Mouse (Mus musculus) Muller cell, postnatal 12 days (primary cell): ENCODE results near the gene Anapc7.
"Not testable (repeated sequence)": the region's sequence is repeated elsewhere in the genome, so short reads cannot be mapped to it uniquely, and the experiment has no call there.

ENCODE experiments used
- DNase-seq: peaks from one replicate; pipeline ENCODE4 v3.0.0-alpha.2; 2015; ENCODE audit errors: inconsistent ontology term

Gene Anapc7

DNA sequence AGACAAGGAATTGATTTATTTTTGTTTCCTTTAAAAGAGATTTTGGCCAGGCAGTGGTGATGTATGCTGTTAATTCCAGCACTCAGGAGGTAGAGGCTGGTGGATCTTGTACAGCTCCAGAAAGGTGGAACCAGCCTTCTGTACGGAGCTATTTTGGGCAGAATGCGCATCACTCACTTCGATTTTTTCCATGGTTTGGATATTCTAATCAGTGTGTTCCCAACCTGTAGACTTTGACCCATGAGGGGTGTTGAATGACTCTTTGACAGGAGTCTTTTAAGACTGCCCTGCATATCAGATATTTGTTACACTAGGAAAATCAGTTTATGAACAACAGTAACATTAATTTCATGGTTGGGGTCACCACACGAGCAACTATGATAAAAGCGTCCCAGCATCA lies 29.8 kb downstream of the Anapc7 start:
- no peak for DNase-seq

DNA sequence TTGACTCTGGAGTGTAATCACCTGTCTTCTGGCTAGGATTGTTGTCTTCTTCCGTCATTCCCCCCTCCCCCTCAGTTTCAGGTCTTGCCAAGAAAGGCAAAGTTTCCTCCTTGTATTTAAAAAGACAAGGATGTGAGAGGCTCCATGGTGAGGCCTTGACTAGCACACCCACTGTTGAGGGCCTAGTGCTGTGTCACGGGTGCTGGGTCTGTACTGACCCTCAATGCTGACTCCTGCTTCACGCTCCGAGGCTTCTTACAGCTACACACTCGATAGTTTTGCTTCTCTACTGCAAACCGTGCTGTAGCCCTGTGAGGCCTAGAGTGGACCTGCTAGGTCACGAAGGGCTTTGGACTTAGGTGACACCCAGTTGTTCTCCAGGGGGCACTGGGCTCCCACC lies 30.7 kb downstream of the Anapc7 start:
- DNase-seq = no peak

DNA sequence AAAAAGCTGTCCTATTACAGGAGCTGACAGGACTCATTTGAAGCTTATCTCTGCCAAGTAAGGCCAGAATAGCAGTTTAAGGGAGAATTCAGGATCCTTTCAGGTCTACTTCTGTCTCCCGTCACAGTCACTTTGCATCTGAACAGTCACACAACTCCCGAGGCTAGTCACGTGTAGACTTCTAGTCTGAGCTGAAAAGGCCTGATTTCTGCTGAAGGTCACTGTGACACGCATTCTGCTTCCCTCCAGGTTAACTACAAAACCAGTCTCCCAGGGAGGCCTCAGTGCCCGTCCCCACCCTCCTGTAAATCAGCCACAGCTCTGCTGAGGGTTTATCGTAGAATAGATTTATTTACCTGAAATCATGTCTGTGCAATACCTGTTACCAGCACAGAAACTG lies 31.7 kb downstream of the Anapc7 start:
- DNase-seq = no peak

DNA sequence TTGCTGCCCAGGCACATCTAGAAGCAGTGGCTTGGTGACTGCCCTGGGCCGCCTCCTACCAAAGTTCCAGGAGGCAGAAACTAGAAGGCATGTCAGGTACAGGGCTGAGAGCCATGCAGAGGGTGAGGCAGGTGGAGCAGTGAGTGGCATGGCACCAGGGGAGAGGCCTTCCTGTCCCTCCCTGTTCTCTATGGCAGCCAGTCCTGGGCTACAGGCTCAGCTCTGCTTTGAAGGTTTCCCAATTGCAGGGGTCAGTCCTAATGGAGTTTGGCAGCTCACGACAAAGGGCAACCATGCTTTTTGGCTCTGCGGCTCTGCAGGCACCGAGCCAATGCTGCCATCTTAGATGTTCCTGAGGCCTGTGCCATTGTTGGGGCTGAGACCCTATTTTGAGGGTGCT lies 32.9 kb downstream of the Anapc7 start:
- DNase-seq = no peak

DNA sequence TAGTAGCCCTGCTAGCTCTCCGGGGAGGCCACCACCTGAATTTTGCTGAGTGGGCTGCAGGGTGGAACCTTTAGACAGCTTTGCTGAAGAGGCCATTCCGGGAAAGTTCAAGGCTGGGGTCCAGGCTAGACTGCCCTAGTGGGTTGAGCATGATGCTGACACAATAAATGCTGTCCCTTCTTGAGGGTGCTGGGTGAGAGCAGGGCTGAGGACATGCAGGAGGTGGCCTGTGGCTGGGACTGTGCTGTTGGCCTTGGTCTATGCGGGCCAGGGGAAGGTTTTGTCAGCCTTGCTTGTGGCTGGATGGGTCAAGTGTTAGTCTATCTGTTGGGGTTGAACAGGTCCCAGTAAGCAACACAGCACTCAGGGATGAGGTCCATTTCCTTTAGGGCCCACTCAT lies 33.4 kb downstream of the Anapc7 start:
- DNase-seq = no peak

DNA sequence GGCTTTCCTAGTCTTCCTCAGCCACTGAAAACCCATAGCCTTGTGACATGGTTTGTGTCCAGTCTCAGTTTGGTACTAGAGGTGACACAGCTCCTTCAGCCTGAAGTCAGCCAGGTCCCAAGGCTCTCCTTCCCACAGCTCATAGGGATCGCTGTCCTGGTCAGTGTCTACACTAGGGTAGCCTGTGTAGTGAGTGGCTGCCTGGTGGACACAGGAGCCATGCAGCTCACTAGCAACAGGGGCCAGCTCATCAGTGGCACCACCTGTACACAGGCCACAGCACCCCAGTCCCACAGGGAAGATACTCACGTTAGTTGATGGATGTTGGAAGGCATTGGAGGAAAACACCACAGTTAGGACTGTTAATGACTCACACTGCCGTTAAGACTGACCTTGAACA lies 34.1 kb downstream of the Anapc7 start:
- no peak for DNase-seq

DNA sequence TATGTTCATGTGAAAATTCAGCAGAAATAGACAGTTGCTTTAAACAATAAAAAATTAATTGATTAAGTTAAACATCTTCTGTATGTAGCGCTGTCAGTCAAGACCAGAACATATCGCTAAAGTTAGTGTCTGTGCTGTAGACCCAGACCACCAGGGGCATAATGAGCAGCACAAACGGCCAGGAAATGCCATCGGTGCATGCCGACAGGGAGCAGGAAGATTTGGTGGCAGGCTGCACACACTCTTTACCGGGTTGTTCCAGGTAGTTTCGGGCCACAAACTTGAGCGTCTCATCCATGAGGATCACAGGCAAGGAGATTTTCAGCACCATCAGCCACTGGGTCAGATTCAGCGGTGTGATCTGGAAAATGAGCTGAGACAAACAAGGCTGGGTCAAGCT lies 35.6 kb downstream of the Anapc7 start:
- DNase-seq = not testable (repeated sequence)

DNA sequence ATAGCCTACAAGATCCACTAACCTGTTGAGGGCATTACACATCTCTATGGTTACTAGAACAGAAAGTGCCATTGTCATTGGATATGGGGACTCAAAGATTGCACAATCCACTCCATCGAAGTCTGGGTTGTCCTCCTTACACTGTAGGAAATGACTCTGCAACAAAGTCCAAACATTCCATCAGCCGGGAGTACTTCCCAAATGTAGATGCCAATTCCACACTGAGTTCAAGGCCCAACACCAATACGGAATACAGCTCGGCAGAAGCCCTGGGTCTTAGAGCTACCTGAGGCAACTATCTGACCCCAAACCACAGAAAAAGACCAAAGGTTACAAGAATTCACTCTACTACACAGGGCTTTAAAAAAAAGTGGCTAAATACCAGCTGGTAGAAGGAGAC lies 36.6 kb downstream of the Anapc7 start:
- DNase-seq = no peak

DNA sequence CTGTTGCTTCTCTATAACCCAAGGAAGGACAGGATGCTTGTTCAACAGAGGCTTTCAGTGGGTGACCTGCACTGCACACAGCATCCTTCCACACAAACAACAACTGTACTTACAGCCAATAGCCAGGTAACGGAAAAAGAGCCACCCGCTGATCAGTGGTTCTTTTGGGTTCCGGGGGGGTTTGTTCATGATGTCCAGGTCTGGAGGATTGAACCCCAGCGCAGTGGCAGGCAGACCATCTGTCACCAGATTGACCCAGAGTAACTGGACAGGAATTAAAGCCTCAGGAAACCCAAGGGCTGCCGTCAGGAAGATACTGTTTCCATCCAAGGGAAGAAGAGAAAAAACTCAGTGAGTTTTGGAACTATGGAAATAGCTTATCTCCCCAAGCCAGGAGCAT lies 37.8 kb downstream of the Anapc7 start:
- DNase-seq = no peak

DNA sequence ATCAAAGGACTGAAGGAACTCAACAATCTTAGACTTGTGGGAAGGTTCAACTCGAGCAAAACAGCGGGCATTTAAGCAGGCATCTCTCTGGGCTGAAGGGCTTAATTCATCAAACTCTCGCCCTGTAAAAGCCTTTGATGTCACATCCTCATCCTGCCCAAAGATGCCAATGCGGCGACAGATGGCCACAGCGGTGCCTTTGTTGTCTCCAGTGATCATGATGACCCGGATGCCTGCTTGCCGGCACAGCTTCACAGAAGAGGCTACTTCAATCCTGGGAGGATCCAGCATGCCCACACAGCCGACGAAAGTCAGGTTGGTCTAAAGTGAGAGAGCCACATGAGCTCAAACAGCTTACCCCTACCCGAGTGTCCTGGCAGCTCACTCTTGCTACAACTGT lies 39.2 kb downstream of the Anapc7 start:
- DNase-seq = no peak

DNA sequence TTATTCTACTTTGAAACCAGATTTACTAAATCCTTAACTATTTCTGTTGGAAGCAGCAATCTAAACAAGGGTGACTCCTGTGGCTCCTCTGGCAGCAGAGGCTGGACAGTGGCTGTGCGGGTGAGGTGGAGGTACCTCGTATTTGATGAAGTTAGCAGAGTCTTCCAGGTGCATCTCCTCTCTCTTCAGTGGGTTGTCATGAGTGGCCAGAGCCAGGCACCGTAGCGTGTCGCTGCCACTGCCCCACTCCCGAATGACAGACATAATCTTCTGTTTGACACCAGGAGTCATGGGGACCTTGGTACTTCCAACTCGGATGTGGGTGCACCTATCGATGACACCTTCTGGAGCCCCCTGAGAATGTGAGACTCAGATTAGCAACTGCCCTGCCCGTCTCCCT lies 39.9 kb downstream of the Anapc7 start:
- no peak for DNase-seq

DNA sequence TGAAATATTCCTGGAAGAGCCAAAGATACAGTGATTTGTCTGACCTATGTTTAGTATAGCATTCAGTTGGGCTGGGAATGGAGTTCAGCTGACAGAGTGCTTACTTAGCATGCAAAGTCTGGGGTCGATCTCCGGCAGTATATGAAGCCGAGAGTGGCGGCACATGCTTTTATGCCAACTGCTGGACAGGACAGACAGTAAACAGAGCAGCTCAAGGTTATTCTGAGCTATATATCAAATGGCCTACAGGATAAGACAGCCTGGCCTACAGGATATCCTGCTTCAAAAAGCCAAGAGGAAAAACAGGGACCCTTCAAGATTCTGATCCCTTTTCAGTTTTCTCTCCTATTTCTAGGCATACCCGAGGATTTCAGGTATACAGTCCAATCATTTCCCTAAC lies 50.2 kb downstream of the Anapc7 start:
- no peak for DNase-seq

DNA sequence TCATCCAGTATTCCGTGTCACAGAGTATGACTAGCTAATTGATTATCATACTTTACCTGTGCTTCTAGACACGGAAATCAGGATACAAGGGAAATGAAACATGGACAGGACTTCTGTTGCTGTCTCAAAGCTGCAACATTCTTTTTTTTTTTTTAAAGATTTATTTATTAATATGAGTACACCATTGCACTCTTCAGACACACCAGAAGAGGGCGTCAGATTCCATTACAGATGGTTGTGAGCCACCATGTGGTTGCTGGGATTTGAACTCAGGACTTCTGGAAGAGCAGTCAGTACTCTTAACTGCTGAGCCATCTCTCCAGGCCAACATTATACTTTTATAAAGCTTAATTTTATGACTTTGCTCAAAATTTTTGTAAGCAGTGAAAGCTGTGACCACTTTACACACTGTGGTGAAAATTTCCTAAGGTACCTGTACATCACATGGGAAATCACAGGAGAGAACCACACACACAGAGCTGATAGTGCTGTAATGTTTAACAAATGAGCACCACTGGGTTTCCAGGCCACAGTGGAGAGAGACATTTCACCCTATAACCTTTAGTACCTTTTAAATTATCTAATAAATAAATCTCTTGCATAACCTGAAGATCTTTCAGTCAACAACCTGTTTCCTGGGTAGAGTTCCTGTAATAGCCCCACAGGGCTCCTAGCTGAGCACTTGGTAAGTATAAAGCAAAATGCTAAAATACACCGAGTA lies 53.3 kb downstream of the Anapc7 start:
- no peak for DNase-seq

DNA sequence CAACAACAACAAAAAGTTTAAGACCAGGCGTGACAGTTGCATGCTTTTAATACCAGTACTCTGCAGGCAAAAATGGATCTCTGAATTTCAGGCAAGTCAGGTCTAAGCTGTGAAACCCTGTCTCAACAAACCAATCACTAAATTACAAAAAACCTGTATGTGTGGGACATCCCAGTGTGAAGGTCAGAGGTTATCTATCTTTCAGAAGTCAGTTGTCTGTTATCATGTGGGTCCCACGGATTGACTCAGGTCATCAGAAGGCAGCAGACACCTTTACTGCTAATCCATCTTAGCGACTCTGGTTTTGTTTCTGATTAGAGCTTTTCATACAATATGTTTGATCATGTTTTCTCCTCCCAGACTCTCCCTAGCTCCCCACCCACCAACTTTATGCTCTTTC lies 54.6 kb downstream of the Anapc7 start:
- DNase-seq = no peak

DNA sequence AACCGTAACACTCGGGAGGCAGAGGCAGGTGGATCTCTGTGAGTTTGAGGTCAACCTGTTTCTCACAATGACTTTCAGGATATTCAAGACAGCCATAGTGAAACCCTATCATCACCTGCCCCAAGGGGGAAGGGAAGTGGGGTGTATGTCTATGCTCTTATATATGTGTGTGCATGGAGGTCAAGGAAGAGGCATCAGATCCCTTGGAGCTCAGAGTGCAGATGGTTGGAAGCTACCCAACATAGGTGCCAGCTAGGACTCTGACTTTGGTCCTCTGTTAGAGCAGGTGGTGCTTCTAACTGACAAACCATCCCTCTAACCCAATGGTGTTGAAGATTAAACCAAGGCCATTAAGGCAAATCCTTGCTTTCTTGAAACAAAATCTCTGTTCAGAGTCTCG lies 56.0 kb downstream of the Anapc7 start:
- DNase-seq = no peak

DNA sequence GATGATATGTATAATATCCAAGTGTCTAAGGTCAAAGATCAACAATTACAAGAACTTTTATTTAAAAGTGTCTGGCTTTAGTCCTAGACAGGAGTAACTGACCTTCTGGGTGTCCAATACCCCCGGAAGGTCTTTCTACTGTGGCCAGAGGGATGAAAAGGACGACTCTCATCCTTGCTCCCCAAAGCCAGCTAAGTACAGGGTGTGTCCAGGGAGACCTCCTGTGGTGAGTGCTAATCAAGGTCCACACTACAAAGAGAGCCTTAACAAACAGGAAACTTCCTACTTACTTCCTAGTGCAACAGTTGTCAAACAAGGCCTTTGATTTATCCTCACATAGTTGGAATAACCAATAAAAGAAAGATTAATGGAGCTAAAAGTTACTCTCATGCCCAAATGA lies 57.6 kb downstream of the Anapc7 start:
- DNase-seq = no peak

DNA sequence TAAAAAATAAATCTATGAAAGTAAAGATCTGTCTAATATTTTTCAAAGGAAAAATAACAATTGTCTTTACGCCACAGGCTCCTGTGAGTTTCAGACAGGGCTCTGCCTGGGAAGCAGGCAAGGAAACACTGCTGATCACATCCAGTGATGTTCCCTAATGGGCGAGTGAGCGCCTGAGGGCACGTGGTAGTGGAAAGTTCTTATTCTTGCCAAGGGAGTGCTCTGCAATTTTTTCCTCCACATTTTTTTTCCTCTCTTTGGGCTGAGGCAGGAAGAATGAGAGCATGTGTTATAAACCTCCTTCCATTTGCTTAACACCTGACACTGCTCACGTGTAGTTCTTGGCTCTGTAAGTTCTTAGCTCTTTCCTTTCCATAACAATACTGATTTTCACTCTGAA lies 60.4 kb downstream of the Anapc7 start:
- peak; percentile 49 for DNase-seq

DNA sequence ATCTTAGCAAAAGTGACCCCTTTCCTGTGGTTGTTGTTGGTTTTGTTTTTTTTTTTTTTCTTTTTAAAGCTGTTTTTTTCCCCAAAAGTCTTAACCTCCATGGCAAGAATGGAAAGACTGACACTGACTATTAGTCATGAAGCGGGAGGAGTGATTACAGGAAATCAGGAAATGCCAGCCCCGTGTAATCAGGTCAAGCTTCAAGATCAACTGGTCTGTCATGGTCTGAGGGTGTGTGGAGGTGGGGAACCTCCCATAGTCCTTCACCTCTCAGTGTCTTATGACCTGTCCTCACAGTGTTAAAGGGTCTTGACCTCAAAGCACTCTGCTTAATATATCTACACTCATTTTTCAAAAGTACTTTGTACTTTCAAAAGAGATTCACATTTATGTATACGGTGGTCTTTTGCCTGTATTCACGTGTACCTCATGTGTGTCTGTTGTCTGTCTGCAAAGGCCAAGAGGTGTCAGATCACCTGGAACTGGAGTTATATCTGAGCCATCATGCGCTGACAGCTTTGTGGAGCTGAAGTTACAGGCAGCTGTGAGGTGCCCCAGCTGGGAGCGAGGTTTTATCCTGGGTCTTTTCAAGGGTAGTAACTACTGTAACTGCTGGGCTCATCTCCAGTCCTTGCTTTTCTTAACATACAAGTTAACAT lies 61.4 kb downstream of the Anapc7 start:
- DNase-seq = peak; percentile 26

DNA sequence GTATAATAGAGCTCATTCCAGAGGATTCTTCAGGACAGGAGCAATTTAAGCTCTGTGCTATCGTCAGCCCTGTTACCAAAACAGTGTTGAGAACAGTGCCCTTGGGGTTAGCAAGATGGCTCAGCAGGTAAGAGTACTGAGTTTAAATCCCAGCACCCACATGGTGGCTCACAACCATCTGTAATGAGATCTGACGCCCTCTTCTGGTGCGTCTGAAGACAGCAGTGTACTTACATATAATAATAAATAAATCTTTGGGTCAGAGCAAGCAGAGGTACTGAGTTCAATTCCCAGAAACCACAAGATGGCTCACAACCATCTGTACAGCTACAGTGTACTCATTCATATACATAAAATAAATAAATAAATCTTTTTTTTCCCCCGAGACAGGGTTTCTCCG lies 64.8 kb downstream of the Anapc7 start:
- not testable (repeated sequence) for DNase-seq

DNA sequence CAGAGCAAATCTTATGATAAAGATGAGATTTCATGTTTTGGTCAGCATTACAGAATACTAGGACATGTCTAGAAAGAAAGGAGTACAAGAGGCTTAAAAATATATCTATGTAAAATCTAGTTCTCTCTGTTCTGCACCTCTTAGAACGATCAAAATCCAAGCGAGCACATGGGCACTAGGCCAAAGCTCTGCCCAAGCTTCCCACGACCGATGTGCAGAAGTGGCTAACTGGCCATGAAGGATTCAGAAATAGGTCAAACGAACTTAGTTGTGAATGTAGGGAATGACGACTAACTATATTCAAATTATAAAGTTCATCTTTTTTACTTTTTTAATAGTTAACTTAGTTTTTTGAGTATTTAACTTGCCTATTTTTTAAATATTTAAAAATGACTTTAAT lies 66.3 kb downstream of the Anapc7 start:
- DNase-seq = no peak

DNA sequence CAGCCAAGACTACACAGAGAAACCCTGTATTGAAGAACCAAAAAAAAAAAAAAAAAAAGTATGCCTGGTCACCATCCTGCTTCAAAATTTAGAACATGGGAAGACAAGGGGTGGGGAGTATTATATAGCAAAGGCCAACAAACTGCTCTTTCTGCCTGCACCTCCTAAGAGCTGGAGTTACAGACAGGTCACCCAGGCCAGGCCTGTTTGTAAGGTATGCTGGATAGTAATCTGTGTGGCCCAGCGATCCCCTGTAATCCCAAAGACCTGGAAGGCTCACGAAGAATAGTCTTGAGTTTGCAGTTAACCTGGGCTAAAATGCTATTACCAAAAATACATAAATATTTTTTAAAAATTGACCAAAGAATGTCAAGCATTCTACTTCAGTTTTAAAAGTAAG lies 68.7 kb downstream of the Anapc7 start:
- DNase-seq = no peak

DNA sequence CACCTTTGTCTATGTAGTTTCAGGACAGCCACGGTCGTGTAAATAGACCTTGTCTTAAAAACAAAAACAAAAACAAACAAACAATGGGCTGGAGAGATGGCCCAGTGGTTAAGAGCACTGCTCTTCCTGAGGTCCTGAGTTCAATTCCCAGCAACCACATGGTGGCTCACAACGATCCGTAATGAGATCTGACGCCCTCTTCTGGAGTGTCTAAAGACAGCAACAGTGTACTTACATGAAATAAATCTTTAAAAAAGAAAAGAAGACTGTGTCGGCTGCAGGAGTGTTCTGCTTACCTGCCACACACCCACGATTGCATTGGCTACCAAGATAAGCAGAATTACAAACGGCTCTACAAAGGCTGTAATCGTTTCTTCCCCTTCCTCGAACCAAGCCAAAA lies 69.9 kb downstream of the Anapc7 start:
- DNase-seq = no peak

DNA sequence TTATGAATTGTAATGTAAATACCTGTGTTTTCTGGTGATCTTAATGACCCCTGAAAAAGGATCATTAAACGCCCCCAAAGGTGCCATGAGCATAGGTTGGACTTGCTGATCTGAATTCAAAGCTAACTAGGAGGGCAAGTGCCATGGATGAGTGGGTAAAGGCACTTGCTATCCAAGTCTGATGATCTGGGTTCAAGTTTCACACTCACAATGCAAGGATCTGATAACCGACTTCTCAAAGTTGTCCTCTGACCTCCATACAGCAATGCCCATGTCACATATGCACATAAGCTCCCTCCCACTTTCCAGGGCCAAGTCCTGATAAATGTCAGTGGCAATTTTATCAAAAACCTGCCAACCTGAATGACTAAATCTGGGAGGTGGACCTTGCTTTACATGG lies 71.5 kb downstream of the Anapc7 start:
- no peak for DNase-seq

DNA sequence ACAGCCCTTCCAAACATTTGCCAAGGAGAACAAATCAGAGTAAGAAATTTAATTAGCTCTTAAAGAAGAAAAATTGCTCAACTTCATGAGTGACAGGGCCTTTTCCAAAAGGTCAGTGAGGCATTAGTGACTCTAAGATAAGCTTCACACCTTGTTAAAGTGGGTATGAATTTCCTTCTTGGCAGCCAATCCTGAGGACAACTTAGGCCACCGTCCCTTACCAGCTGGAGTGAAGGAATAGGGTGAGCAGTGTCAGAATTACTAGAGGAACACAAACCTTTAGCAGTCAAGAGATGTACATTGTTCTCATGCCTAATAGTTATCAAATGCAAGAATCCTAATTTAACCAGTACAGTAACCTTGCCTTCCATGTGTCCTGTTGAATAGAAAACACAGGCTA lies 73.0 kb downstream of the Anapc7 start:
- no peak for DNase-seq
